Mouse (Mus musculus) myocyte (in vitro differentiated cells): ENCODE data around the gene Itpkc.

Source experiments
- MAX ChIP-seq: IDR thresholded peaks from one replicate; pipeline ENCODE4 v1.6.1; 2011; ENCODE audit warnings: low read depth, mild to moderate bottlenecking, control low read depth
- MYOD1 ChIP-seq, 3 experiments: IDR thresholded peaks; one replicate each; pipeline ENCODE4 v1.6.1; 2011; ENCODE audit warnings: control low read depth in 2 of 3, low read depth in 2 of 3, mild to moderate bottlenecking in 2 of 3, moderate library complexity in 1 of 3; ENCODE audit not compliant: insufficient read length in 2 of 3, control insufficient read depth in 1 of 3
- MYOG ChIP-seq, 3 experiments: IDR thresholded peaks; one replicate each; pipeline ENCODE4 v1.6.1; 2011; ENCODE audit warnings: control low read depth in 2 of 3, low read depth in 2 of 3, mild to moderate bottlenecking in 2 of 3; ENCODE audit not compliant: insufficient read length in 2 of 3, control insufficient read depth in 1 of 3, insufficient read depth in 1 of 3
- POLR2A ChIP-seq: IDR thresholded peaks from one replicate; pipeline ENCODE4 v1.6.1; 2011; ENCODE audit warnings: low read depth, mild to moderate bottlenecking, control low read depth, moderate library complexity; ENCODE audit not compliant: insufficient read length
- POLR2AphosphoS2 ChIP-seq: IDR thresholded peaks from one replicate; pipeline ENCODE4 v1.6.1; 2011; ENCODE audit warnings: low read depth, control low read depth; ENCODE audit not compliant: insufficient read length
- SRF ChIP-seq: IDR thresholded peaks from one replicate; pipeline ENCODE4 v1.6.1; 2011; ENCODE audit warnings: low read depth; ENCODE audit not compliant: control insufficient read depth, insufficient read length
- TCF12 ChIP-seq: IDR thresholded peaks from one replicate; pipeline ENCODE4 v1.6.1; 2011; ENCODE audit warnings: mild to moderate bottlenecking, control low read depth; ENCODE audit not compliant: poor library complexity, insufficient read depth, severe bottlenecking
- TCF3 ChIP-seq: IDR thresholded peaks from one replicate; pipeline ENCODE4 v1.6.1; 2011; ENCODE audit warnings: low read depth, control low read depth; ENCODE audit not compliant: insufficient read length

DNA sequence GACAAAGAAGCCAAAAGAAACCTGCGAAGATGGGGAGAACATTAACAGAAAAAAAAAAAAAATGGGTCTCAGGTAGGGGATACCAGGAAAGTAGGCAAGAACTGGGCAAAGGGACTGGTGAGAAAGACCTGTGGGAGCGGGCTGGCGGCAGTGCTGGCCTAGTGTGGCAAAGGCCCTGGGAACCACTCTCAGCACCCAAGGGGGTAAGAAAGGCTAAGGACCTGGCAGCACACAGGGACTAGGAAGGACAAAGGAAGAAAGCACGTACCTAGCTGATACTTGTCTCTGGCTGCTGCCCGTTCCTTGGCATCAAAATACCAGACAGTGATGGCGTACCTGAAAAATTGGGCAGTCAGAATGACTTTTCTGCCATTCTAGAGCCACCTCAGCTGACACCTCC lies 69.2 kb downstream of the Itpkc start:
- TF ChIP-seq POLR2A (no peak), TCF12 (no peak), MAX (no peak), SRF (no peak), MYOG (IDR thresholded peaks at IDR 0.05; ENCODE audit: control insufficient read depth in 1 of 3, insufficient read depth in 1 of 3, insufficient read length in 2 of 3, low read depth in 2 of 3) (no peak), MYOD1 (IDR thresholded peaks at IDR 0.05; ENCODE audit: control insufficient read depth in 1 of 3, insufficient read length in 2 of 3, low read depth in 2 of 3) (no peak), POLR2AphosphoS2 (no peak), TCF3 (no peak)
